Mouse (Mus musculus): Measurements from ENCODE around the gene Sept3.

Sept3 gene

GRCm38 (mm10) chr15:82272295-82272694, 2.4 kb upstream of the Sept3 start:
- DNase-seq, result peak; percentile 56 to 65

GRCm38 (mm10) chr15:82274927-82275901, 521 bp downstream of the Sept3 start:
- DNase-seq, result peak; percentile 92 to 95

- DNase-seq, result peak; percentile 93
Measured at GRCm38 (mm10) chr15:82277591-82277990, 2.9 kb downstream of the Sept3 start.

GRCm38 (mm10) chr15:82280638-82281037, 5.9 kb downstream of the Sept3 start:
- DNase-seq, result peak; percentile 41 to 47

- DNase-seq, result no peak
Measured at GRCm38 (mm10) chr15:82286157-82286556, 11.5 kb downstream of the Sept3 start.

GRCm38 (mm10) chr15:82290252-82290651, 15.6 kb downstream of the Sept3 start:
- DNase-seq, result no peak

- DNase-seq, result no peak
Measured at GRCm38 (mm10) chr15:82292851-82293250, 18.2 kb downstream of the Sept3 start.

GRCm38 (mm10) chr15:82293271-82293711, 18.6 kb downstream of the Sept3 start:
- DNase-seq, result peak; percentile 35 to 44

GRCm38 (mm10) chr15:82294059-82294458, 19.4 kb downstream of the Sept3 start:
- DNase-seq, result peak; percentile 37 to 43

GRCm38 (mm10) chr15:82298764-82299561, 24.3 kb downstream of the Sept3 start, which contains the start of gene Wbp2nl:
Wbp2nl (plus strand) TSS chr15:82298954.
- peak in 1 of 2 experiments; percentile 47 for DNase-seq

GRCm38 (mm10) chr15:82307107-82307506, 32.4 kb downstream of the Sept3 start:
- DNase-seq, result no peak

GRCm38 (mm10) chr15:82308416-82308815, 33.7 kb downstream of the Sept3 start:
- no peak for DNase-seq

- no peak for DNase-seq
Measured at GRCm38 (mm10) chr15:82317839-82318238, 43.1 kb downstream of the Sept3 start.

GRCm38 (mm10) chr15:82319613-82320012, 44.9 kb downstream of the Sept3 start:
- DNase-seq, result peak in 1 of 2 experiments; percentile 48

- no peak for DNase-seq
Measured at GRCm38 (mm10) chr15:82322195-82322594, 47.5 kb downstream of the Sept3 start.

- no peak for DNase-seq
Measured at GRCm38 (mm10) chr15:82325382-82325781, 50.7 kb downstream of the Sept3 start.

GRCm38 (mm10) chr15:82335194-82335593, 60.5 kb downstream of the Sept3 start:
- DNase-seq, result peak; percentile 54 to 69

- no peak for DNase-seq
Measured at GRCm38 (mm10) chr15:82336629-82337028, 61.9 kb downstream of the Sept3 start.

- no peak for DNase-seq
Measured at GRCm38 (mm10) chr15:82337875-82338274, 63.2 kb downstream of the Sept3 start.

- DNase-seq, result peak; percentile 97 to 98
Measured at GRCm38 (mm10) chr15:82338593-82339112, 64.0 kb downstream of the Sept3 start, which contains the start of the genes Naga, Pheta2 and Smdt1. Naga (minus strand) TSS chr15:82338925. Pheta2 (plus strand) TSS chr15:82338942. Smdt1 (plus strand) TSS chr15:82338959.

GRCm38 (mm10) chr15:82339150-82339549, 64.5 kb downstream of the Sept3 start:
- DNase-seq, result peak in 1 of 2 experiments; percentile 36

- DNase-seq, result no peak
Measured at GRCm38 (mm10) chr15:82339634-82340254, 65.1 kb downstream of the Sept3 start.
